Mouse (Mus musculus): Measurements from ENCODE around the gene Sh3pxd2a.

Gene Sh3pxd2a

GRCm38 (mm10) chr19:47464304-47465241, at the start of gene Sh3pxd2a:
Gene Sh3pxd2a (minus strand): TSS chr19:47464401.
- peak; percentile 46 to 77 for DNase-seq

GRCm38 (mm10) chr19:47513618-47513897, 49.4 kb upstream of the Sh3pxd2a start:
- DNase-seq, result peak in 1 of 2 experiments; percentile 23

DNA sequence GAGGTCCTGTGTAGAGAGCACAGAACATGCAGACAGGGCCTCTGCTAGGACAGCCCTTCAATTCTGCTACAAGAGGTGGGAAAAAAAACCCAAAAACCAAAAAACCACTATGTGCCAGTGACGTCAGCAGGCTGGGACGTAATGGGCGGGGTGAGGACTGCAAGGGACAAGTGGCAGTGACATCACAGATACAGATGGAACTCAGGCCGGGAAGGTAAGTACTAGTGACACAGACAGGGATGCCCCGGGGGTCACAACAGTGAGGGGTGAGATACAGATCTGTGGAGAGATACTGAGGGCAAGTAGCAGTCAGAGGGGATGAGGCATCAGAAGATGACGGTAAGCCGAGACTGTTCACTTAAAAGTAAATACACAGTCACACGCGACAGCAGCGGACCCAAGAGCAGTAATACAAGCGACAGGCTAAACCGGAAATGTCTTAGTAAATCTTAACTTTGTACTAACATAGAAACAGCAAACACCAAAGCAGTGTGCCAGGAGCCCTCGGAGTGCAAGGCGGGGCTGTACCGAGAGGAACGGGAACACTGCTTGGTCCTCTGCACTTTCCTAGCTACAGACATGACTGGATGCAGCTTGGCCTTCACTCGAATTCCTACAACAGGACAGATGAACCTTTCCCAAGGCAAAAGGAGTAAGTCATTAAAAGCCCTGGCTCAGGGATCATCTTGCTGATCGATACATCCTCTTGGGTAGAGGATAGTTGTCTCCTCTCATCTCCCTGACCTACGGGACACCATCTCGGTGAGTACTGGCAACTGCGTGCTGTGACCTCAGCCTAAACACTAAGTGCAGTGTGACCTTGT, 48.8 kb upstream of the Sh3pxd2a start:
- peak; percentile 44 to 76 for DNase-seq

DNA sequence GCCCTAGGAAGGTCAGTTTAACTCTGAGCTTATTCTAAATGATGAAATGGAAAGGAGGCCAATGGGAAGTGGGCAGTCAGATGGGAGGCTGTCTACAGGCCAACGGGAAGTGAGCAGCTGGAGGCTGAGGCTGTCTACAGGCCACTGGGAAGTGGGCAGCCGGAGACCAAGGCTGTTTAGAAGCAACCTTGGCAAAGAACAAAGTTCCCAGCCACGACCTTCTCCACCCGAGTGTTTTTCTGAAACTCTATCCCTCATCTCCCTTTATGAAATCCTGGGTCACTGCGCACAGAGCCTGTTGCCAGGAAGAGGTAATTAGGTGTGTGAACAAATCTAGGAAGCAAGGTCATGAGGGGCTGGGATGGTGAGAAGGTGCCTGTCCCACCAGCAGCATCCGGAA, 47.8 kb upstream of the Sh3pxd2a start:
- DNase-seq, result peak; percentile 29 to 64

GRCm38 (mm10) chr19:47511294-47511675, 47.1 kb upstream of the Sh3pxd2a start:
- DNase-seq, result no peak

GRCm38 (mm10) chr19:47510473-47511293, 46.5 kb upstream of the Sh3pxd2a start:
- DNase-seq, result peak; percentile 49 to 79

DNA sequence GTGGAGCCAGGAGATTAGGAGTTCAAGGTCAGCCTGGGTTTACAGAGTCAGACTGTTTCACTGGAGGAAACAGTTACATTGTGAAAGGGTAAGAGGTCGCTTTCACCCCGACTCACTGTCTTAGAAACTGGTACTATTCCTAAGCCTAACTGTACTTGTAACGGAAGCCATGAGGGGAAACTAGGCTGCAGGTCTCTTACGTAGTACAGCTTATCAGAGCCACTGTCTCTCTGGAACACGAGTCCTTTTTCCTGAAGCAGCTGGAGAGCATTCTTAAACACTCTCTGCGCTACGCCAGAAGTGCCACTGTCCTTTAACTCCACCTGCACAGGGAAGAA, 45.9 kb upstream of the Sh3pxd2a start:
- no peak for DNase-seq

DNA sequence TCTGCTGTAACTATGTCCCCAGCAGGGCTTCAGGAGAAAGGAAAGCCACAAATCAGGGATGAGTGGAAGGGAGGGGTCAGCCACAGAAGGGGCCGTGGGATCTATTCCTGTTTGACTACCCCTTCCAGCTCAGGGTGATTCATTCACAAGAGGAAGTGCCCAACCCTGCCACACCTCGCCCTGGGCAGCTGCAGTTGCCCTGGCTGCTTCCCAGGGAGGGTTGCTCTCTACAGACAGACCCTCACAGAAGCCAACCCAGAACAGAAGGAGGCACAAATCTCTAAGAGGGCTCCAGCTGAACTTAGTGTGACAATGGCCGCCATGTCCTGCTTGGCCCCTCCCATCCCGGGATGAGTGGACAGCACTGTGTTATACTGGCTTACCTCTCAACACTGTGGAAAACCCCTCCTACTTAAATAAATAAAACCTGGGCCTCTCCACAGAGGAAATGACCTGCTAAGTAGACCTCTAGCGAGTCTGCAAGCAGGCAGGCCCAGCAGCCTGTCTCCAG, 44.6 kb upstream of the Sh3pxd2a start:
- peak; percentile 19 to 56 for DNase-seq

GRCm38 (mm10) chr19:47508191-47508590, 44.0 kb upstream of the Sh3pxd2a start:
- no peak for DNase-seq

DNA sequence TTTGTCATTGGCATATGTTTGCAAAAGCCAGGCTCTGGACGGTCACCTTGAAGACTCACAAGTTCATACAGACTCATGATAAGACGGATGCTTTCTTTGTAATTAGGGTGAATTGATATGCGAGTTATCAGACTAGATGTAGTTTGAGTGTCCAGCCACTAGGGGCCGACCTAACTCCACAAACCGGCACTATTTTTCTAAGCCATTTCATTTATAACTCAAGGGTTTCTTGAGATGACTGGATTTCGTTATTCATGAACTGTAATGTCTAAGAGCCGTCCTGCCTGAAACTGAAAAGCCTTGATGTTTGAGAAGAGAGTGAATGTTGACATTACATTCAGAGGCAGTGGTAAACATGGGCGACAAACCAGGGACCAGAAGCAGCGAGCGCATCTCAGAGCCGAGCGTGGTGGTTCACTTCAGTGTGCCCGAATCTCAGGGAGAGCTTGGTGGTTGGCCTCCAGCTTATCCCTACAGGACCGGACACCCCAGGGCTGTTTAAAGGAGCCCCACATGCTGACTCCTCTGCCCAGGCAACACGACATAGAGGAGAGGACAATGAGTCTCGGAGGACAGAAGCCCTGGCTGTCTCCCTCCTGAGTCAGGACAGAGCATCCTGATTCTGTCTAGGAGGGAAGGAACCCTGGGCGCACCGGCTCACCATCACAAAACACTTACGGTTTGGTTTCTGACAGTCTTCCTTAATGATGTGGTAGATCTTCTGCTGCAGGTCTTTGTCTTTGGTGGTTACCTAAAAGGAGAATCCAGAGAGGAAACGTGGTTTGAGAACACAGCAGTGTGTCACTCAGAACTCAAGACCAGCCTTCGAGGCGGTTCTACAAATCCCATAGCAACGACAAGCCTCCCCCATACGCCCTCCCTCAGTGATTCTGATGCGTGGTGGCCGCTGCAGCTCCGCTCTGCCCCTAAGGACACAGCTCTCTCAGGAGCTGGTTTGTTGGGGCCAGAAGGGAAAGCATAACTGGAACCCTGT, 43.2 kb upstream of the Sh3pxd2a start:
- peak in 1 of 2 experiments; percentile 67 for DNase-seq

DNA sequence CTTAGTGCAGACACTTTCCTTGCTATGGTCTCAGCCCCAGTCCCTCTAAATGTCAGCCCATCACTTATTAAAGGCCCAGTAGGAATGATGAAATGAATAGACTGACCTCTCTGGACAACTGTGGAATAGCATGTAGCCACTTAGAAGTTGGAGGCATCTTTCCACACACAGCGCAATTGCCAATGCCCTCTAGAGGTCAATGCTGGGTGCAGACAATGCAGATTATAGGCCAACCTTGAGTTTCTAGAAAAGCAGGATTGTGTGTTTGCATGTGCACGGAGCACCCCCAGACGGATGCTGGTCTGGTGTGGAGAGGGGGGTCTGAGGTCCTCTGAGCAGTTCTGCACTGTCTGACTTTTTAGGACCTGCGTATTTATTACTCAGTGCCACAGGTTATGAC, 39.4 kb upstream of the Sh3pxd2a start:
- DNase-seq, result peak in 1 of 2 experiments; percentile 52

GRCm38 (mm10) chr19:47502563-47502962, 38.4 kb upstream of the Sh3pxd2a start:
- DNase-seq, result no peak

DNA sequence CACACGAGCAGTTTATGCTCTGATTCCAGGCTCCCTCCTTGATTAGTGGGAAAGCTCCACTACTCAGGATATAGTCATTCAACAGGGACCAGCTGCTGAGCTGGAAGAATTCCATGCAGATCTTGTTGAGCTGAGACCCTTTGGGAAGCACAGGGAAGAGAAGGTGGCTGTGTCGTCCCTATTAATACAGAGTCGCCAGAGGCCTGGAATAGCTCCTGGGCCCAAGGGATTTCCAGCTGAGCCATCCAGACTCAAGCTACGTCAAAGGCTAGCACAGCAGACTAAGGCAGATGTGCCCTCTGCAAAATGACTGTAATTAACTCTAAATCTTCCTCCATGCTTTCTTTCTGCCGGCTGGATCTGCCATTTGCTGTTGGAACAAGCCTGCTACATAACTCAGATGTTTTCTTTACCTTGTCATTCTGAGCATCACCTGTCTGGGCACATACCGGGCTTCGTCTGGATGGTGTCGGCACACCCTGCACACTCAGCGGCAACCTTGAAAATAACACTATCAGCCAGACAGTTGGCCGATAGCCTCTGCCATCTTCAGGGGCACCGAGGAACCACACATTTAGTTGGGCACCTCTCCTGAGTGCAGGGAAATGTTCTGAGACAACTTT, 36.3 kb upstream of the Sh3pxd2a start:
- no peak for DNase-seq

DNA sequence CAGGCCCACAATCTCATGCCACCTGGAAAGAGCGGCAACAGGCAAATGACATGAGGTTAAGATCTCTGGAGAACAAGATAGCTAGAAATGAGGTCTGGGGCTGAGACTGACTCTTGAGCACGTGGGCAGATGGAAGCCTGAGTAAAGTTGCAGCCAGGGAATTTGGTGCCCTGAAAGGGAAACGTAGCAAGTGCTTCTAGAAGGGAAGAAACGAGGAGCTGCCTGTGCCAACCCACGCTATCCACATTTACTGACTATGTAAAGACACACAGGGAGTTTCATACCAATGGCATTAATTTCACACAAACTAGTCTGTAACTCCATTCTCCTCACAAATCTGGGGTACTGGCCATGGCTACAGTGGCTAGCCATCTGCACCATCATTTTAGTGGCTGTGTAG, 35.6 kb upstream of the Sh3pxd2a start:
- no peak for DNase-seq

DNA sequence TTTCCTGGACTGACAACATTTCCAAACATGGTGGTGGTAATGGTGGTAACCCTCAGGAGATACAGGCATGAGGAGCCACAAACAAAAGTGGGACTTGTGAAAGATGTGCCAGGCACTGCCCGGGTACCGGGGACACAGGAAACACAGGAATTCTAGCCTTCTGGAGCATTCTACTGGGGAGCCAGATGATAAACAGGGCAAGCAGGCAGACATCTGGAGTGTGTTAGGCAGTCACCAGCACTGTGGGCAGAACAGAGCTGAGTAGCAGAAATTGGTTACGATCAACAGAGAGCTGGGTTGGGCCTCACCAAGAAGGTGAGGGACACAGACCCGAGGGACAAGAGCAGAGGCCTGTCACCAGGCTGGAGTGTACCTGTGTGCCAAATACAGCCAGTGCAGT, 34.7 kb upstream of the Sh3pxd2a start:
- DNase-seq, result no peak

- no peak for DNase-seq
These were observed 33.5 kb upstream of the Sh3pxd2a start for GRCm38 (mm10) chr19:47497736-47498135.

DNA sequence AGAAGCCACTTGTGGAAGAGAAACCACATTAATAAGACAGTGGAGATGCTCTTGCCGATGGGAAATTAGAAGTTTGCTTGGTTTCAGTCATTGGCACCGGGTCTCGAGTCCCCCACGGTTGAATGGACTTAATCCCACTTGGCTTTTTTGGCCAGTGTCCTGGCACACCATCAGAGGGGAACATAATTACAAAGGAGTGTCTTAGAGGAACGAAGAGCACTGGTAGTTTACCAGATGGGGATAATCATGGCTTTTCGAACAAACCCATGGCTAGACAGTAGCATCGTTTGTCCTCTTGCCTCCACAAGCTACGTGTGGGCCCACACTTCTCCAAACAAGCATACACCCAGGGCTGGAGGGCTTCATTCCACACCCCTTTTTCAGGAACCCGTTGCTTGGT, 33.1 kb upstream of the Sh3pxd2a start:
- DNase-seq, result no peak

GRCm38 (mm10) chr19:47493017-47493997, 29.1 kb upstream of the Sh3pxd2a start:
- no peak for DNase-seq

DNA sequence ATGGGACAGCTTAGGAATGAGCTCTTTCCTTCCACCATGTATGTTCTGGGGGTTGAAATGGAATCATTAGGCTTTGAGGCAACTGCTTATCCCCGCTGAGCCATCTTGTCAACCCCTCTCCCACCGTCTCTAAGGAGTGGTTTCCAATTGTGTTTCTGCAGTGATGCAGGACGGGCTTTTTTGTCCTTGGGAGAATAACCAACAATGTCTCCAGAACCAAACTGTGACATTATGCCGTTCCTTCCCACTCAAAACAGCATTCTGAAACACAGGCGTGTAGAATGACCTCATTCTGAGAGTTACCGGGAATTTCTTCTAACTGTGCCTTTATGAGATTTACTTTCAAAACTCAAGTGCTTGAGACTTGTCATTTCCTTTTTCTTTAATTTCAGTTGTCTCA, 28.2 kb upstream of the Sh3pxd2a start:
- DNase-seq, result no peak

GRCm38 (mm10) chr19:47491853-47492252, 27.7 kb upstream of the Sh3pxd2a start:
- DNase-seq, result peak in 1 of 2 experiments; percentile 60

Measured in kidney, postnatal 25 days (tissue).